Mouse (Mus musculus) E14TG2a.4 (cell line): ENCODE measurements around the gene Gpat2.
A peak's percentile ranks its signal among the peaks of the same experiment; 100 is the strongest.

ENCODE experiments used
- H3K27me3 ChIP-seq: 2 replicates; pipeline ENCODE4 v1.6.1; 2014; ENCODE audit warnings: low read length, control low read depth; ENCODE audit not compliant: insufficient read depth
- H3K36me3 ChIP-seq: 2 replicates; pipeline ENCODE4 v1.6.1; 2014; ENCODE audit warnings: low read length, control low read depth; ENCODE audit not compliant: insufficient read depth
- H3K4me1 ChIP-seq: replicated peaks from 2 replicates; pipeline ENCODE4 v1.6.1; 2014; ENCODE audit warnings: low read depth, low read length, control low read depth
- H3K4me3 ChIP-seq: replicated peaks from 2 replicates; pipeline ENCODE4 v1.5.1; 2014; ENCODE audit warnings: mild to moderate bottlenecking, low read length
- H3K9me3 ChIP-seq: 2 replicates; pipeline ENCODE4 v1.6.1; 2014; ENCODE audit warnings: low read length, control low read depth
- CTCF ChIP-seq: conservative IDR thresholded peaks from 2 replicates; pipeline ENCODE4 v1.5.1; 2014; ENCODE audit warnings: low read length
- NANOG ChIP-seq: IDR thresholded peaks from 2 replicates; pipeline ENCODE4 v1.6.1; 2014; ENCODE audit warnings: borderline replicate concordance, low read length, mixed read lengths
- POU5F1 ChIP-seq: IDR thresholded peaks from 2 replicates; pipeline ENCODE4 v1.6.1; 2014; ENCODE audit warnings: low read length, borderline replicate concordance

Gene Gpat2

GRCm38 (mm10) chr2:127479763-127480162 is 54.8 kb downstream of the Gpat2 start:
- Histone ChIP-seq H3K27me3 (peaks cover 67% of the 10 kb centered on the region), H3K4me3 (no peak overlapping the region), H3K9me3 (peaks cover 2% of the 10 kb centered on the region; the same call in 1 of the 2 replicates), H3K36me3 (no peaks in the 10 kb centered on the region), H3K4me1 (peaks cover 35% of the 10 kb centered on the region)
- no peak for TF ChIP-seq POU5F1
- TF ChIP-seq NANOG: no peak
- TF ChIP-seq CTCF: no peak

DNA sequence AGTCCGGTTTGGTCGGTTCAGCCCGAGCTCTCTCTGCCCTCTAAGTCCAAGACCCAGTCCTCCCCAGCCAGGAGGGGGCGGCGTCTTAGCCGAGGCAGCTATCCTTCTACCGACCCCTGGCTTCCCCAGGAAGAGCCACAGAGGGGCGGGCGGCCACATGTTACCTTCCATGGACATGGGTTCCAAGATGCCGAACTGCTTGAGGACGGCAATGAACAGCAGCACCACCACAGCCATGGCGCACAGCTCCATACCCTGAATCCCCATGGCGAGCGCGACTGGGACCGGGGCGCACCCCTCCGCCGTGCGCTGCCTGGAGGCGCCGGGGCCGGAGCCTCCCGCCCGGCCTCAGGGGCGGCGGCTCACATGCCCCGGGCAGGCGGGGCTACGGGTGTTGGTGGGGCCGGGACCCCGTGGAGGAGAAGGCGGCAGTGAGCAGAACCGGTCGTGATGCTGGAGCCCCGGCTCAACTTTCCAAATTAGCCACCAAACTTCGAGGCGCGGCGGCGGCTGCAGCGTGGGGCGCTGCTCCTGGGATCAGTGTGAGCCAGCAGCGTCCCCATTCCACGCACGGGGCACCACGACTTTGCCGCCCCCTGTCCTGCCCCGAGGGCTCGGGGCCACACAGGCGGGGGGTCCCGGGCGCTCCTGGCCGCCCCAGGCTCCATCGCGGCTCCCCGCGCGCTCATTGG is 57.0 kb downstream of the Gpat2 start:
- peak overlapping the region; percentile 88 for H3K4me3 ChIP-seq
- peaks cover 85% of the 10 kb centered on the region for H3K27me3 ChIP-seq
- H3K36me3 ChIP-seq: no peaks in the 10 kb centered on the region
- peaks cover 4% of the 10 kb centered on the region; the same call in 1 of the 2 replicates for H3K9me3 ChIP-seq
- TF ChIP-seq NANOG (no peak), POU5F1 (no peak), CTCF (no peak)
- H3K4me1 ChIP-seq: peaks cover 39% of the 10 kb centered on the region

DNA sequence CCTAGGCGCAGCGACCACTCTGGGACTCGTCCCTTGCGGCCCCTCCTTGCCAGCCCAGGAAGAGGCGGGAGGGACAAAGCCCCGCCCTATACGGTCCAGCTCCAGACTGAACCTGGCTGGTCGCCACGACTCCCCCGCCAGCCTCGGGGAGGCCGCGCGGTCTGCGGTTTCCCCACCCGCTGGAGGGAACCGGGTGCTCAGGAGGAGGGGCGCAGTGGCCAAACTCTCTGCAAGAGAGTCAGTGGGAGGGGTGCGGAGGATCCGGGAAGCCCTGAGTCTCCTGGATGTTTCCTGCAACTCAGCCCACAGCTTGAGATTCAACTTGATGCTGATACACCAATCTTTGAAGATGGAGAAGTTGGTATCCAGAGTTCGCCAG is 57.5 kb downstream of the Gpat2 start:
- H3K36me3 ChIP-seq: no peaks in the 10 kb centered on the region
- peaks cover 39% of the 10 kb centered on the region for H3K4me1 ChIP-seq
- peaks cover 4% of the 10 kb centered on the region; the same call in 1 of the 2 replicates for H3K9me3 ChIP-seq
- TF ChIP-seq NANOG (no peak), CTCF (no peak), POU5F1 (no peak)
- H3K4me3 ChIP-seq: peak overlapping the region; percentile 88
- peaks cover 89% of the 10 kb centered on the region for H3K27me3 ChIP-seq

DNA sequence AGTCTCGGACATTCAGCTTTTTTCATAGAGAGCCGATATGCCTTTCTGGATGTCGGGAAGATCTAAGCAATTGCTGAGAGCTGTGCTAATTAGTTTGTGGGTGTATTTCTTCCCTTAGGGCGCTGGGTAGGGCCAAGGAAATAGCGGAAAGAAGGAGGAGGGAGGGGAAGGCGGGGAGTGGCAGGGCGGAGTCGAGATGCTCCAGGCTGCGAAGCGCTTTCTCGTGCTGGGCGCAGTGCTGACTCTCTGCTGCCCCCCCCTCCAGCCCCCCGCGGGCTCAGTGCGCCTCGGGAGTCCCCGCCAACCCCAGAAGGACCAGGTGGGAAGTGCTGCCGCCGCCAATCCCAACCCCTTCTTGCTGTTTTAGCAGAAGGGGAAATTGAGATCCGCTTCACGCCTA is 58.0 kb downstream of the Gpat2 start:
- peaks cover 92% of the 10 kb centered on the region for H3K27me3 ChIP-seq
- peaks cover 39% of the 10 kb centered on the region for H3K4me1 ChIP-seq
- TF ChIP-seq CTCF: no peak
- no peak for TF ChIP-seq NANOG
- TF ChIP-seq POU5F1: no peak
- no peaks in the 10 kb centered on the region for H3K36me3 ChIP-seq
- H3K4me3 ChIP-seq: peak overlapping the region; percentile 88
- peaks cover 4% of the 10 kb centered on the region; the same call in 1 of the 2 replicates for H3K9me3 ChIP-seq

GRCm38 (mm10) chr2:127484476-127485170 is 59.6 kb downstream of the Gpat2 start:
- peak overlapping the region; percentile 57 for H3K4me3 ChIP-seq
- TF ChIP-seq POU5F1 (no peak), CTCF (no peak), NANOG (no peak)
- no peaks in the 10 kb centered on the region for H3K36me3 ChIP-seq
- peaks cover 88% of the 10 kb centered on the region for H3K27me3 ChIP-seq
- peaks cover 39% of the 10 kb centered on the region for H3K4me1 ChIP-seq
- peaks cover 4% of the 10 kb centered on the region; the same call in 1 of the 2 replicates for H3K9me3 ChIP-seq
